Mouse (Mus musculus) urinary bladder, postnatal 14 days (tissue): ENCODE data around the gene Gpc6.

Experiments
- DNase-seq: peaks from one replicate; pipeline ENCODE4 v3.0.0; 2021; ENCODE audit warnings: low spot score

The Gpc6 gene

DNA sequence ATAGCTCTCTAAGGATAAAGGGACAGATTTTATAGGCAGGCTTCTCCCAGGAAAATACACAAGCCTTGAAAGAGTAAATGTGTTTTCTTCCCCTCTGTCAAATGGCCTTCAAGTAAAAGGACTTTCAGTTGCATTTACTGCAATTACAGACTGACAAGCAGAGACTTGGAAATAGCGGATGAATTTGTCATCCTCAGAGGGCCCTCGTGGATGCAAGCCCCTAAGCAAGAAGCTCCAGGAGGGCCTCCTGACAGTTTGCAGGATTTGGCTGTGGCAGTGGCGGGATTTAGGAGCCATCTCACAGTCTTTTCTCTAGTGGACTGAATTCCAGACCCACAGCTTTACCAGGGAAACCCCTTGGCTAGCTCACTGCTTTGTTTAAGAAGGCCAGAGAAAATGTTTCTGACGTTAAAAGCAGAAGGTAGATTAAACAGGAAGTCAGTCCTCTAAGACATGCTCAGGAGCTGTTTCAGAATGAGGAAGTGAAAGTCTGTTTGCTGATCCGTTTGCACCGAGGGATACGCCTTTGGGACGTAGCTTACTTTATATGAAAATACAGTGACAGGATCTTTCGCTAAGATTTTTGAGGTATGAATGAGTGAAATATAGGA, 700.1 kb downstream of the Gpc6 start:
- no peak for DNase-seq

DNA sequence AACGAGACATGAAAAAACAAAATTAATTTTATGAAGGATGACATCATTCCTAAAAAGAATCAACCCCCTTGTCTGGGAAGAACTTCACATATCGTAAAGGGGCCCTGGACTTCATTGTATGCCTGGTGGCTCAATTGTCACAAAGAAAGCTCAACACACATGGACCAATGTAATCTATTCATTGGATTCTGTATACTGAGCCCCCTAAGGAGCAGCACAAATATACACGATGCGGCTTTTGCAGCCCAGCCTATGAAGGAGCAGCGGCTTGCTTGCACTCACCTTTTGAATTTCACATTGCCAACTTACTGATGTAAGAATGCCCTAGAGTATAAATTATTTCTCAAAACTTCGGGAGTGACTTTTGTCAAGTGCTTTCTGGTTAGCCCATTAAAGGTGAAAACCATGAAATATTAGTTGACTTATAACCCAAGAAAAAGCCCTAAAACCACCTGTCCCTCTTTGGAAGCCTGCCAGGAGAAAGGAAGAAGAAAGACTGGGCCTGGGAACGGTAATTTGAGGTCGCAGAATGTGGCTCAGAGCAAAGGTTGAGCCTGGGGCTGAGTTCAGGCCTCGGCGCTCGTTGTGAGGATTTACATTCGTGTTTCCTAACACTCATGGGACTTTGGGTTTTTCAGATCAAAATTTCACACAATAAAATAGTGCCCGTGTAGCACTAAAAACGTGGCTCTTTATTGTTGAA, 709.3 kb downstream of the Gpc6 start:
- DNase-seq, result no peak

DNA sequence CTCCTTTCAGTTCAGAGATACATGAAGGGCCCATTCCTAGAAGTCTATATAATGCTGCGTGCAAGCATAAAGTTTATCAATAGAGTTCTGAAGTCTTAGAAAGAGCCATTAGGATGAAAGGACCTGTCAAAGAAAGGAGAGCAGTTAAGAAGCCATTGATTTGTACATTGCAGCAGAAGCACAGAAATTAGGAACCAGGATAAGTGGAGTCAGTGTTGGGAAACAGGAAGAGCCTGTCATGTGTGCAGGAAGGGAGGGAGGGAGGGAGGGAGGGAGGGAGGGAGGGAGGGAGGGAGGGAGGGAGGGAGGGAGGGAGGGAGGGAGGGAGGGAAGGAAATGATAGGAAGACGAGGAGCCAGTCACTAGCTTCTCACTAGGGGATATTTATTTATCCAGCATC, 716.7 kb downstream of the Gpc6 start:
- no peak for DNase-seq

DNA sequence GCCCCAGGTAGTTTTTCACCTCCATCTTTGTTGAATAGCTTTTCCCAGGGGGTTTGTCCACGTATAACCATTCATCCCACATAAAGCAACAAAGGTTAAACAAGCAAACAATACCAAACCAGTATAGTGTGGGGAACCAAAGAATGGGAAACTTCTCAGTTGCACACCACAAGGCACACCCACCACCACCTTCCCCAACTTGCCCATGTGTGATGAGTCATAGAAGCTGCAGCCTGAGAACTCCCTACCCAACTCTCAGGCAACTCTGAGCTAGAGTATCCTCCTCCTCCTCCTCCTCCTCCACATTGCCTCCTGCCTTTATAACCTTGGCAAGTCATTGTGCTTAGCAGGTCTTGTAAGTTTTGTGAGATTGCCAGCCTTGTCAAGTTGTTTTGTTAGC, 718.0 kb downstream of the Gpc6 start:
- no peak for DNase-seq

DNA sequence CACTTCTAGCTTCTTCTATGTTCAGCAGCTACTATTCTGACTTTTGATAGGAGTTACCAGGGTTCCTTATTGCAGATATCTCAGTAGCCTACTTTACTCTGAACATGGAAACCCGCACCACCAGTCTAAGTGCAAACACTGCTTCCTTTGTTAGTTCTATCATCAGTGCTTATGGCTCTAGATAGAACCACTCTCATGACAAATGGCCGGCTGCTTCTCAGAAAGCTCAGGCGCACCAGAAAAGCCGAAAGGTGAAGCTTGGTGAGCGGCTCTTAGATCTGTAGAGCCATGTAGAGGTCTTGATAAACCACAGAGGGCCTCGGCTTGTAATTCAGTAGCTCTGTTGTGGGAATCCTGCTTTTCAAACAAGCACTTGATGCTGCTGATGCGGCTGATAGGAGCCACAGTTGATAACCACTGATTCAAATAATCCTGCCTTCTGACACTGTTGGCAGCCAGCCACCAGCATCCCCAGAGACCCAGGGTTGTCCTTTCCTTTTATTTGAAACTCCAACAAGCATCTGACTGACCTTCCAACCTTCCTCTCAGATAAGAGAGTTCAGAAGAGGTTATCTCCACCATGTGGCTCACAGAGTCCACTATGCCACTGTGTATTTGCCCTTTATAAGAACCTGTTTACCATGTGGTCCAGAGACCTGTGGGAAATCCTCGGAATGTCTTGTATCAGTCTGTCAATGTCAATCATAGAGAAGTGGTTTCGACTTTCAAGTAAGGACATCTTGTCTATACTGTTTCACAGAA, 723.3 kb downstream of the Gpc6 start:
- peak; percentile 52 for DNase-seq

DNA sequence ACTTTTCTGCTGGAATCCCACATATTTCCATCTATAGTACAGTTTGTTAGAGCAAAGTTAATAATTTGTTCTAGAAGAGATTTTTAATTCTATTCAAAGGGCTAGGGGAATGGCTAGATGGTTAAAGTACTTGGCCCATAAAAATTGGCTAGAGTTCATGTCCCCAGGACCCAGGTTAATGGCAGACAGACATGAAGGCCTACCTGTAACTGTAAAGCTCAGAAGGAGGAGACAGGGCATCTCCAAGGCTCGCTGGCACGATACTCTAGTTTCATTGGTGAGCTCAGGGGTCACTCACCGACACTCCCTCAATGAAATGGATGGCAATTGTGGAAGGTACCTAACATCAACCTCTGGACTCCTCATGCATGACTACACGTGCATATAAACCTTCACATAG, 725.0 kb downstream of the Gpc6 start:
- DNase-seq, result no peak

DNA sequence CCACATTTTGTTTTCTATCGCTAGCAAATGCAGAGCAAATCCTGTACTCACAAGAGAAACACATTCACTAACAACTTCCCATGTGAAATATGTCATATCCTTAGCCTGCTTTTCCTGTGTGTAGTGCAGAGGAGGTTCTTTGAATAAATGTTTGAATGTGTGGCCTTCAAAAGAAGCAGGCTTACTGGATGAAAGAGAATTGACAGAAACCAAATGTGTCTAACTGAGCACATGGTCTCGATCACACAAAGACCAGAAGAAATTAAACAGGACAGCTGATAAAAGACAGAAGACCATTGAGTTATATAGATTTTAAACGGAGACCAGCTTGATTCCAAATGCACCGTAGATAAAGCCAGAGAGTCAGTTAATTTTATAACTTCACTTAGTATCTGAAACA, 726.2 kb downstream of the Gpc6 start:
- no peak for DNase-seq

DNA sequence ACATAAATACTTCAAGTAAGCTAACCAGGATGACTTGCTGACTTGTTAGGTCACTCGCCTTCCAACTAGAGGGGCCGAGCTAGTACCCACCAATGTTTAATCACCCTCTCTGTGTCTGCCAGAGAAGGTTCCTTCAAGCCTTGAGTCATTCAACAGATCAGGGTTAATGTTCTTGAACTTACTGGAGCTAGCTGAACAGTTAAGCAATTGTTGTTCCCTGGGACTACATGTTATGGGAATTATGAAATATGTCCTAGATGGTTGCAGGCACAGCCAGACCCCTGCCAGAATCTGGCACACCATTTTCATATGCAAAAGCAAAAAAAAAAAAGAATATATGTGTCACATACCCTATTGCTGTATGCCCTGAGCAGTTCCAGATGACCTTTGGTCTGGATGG, 726.8 kb downstream of the Gpc6 start:
- no peak for DNase-seq

DNA sequence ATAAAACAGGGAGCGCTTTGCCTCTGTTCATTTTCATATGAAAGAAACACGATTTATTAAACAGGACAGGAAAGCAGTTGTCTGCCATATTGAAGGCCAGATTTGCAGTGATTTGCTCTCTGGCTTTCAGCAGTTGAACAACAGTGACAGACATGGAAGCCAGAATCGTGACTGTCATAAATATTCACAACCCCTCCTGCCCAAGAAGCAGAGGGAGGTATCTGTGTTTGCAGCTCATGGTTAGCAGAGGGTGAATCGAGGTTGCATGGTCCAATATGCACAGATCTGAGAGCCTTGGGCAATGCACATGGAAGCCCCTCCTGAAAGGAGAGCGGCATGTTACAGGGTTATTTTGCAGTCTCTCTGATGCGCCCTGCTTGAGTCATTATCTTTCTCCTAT, 730.3 kb downstream of the Gpc6 start:
- no peak for DNase-seq

DNA sequence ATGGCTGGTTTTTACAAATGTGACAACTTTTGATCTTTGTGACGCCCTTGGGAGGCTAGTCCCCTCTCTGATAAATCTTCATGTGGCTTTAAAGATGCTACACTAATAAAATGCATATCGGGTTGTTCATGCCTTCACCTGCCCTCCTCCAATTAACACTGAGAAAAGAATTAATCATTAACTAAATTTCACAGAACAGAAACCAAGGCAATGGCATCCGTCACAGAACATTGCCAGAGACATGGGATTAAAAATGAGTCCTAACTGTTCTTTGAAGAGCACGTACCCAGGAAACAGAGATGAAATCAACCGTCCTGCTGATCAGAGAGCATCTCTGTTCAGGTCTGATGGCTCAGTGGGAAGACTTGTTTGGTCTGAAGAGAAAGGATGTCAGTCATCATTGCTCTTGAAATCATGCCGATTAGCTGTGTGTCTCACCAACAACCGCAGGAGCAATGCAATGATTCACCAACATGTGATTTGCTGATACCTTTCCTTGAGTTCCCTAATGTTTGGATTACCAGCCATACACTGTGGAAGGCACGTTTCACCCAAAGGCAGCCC, 734.2 kb downstream of the Gpc6 start:
- DNase-seq, result no peak

DNA sequence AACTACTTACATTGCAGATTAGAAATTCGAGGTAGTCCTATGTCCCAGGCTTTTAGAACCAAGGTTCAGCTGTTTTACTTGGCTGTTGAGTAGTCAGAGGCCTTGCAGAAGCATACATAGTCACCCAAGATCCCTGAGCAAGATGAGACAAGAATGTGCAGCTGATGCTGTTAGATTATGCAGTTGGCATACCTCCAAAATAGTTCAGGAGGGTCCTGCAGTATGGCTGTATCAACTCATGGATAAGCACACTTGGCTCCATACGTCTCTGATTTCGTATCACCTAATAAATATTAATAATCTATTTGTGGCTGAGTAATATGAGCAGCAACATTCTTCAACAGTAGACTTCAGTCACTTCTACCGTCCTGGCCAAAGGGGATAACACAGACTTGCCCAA, 737.1 kb downstream of the Gpc6 start:
- DNase-seq, result no peak

DNA sequence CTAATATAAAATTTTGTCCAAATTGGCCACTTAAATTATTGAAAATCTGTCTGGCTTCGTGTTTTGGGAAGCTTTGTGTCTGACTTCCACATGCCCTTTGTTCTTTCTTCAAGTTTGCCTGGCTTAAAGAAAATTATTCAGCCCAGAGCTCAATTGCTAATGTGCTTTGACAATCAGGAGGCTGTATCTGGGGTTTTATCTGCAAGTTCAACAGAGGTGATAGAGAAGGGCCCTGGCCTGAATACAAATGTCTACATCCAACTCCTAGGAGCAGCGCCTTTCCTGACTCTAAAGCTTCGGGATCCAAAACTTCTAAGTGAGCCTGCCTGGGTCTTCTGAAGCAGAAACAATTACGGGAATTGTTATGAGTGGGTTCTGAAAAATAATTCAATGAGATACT, 739.7 kb downstream of the Gpc6 start:
- DNase-seq, result no peak

DNA sequence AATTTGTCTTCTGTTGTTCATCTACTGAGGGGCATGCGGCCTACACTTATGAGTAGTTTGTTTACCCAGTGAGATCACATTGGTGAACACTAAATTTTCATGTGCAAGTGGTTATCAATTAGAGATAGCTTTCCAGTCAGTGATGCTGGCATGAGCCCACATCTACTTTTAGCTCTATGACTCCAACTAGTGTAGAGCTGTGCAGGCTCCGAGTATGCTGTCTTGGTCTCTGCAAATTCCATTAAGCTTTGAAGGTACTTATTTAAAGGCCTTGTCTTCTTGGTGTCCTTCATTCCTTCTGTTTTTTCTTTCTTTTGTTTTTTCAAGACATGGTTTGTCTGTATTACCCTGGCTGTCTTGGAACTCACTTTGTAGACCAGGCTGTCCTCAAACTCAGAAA, 741.0 kb downstream of the Gpc6 start:
- DNase-seq, result no peak

DNA sequence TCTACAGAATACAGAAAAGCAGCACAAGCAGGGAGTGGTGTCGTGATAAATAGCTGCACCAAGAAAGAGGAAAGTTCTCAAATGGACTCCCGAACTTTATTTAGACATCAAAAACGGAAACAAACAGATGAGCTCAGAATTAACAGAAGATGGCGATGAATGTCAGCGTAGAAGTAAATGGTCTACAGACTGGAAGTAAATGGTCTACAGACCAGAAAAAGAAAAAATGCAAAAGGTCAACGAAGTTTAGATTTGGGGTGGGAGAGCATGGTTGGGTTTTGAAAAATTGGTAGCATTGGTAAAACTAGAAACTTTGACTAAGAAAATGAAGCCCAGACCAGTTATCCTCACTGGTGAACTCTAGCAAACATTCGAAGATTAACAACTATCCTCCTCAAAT, 748.4 kb downstream of the Gpc6 start:
- no peak for DNase-seq

DNA sequence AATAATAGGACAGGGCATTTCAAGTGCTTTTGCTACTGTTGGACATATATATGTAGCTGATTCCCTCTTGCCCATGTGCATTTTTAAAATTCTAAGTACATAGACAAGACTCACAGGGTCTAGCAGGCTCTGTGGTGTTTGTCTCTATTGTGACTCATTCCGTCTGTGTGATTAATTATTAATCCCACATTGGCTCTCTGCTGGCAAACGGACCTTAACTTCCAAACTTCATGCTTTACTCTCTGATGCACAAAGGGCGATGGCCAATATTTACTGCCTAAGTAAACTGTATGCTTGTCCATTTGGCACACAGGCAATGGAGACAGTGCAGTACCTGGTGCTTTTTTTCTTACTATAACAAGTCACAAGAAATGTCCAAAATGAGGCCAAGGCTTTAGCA, 749.4 kb downstream of the Gpc6 start:
- DNase-seq, result no peak

DNA sequence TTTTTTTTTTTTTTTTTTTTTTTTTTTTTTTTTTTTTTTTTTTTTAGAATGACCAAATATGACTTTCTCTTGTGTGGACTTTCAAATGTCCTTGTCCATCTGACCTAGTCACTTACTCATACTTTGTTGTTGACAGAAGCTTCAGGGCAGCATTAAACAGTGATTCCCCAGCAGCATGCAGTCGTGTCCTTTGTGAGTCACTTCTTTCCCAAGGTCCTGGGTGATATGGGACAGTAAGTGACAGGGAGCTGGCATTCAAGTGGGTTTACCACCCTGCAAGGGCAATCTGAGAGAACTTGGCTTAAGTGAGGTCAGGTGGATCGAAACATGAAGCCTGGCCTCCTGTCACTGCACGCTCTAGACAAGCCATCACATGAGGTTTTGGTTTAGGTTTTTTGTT, 754.8 kb downstream of the Gpc6 start:
- no peak for DNase-seq

DNA sequence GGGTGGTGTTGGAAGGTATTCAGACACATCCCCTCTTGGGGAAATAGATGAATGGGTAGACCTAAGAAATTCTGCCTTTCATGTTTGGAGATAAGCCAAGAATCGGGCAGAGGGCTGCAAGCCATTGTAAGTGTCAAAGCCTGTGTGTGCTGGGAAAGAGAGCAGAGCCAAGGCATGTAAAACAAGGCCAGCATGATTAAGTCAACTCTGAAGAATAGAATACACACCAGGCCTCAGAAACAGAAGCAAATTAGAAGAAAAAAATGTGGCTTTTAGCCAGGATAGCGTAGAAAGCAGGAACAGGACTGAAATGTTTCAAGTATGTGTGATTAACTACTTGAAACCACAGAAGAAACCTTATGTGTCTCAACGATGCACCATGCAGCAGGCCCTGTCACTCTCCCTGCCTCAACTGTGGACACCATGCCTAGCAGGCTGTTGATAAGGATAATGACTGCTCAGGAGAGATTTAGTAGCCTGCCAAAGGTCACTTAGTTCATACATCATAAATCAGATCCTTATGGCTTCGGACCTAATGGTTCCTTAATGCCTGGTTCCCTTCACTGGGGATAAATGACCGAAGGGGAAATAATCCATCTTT, 756.3 kb downstream of the Gpc6 start:
- no peak for DNase-seq

DNA sequence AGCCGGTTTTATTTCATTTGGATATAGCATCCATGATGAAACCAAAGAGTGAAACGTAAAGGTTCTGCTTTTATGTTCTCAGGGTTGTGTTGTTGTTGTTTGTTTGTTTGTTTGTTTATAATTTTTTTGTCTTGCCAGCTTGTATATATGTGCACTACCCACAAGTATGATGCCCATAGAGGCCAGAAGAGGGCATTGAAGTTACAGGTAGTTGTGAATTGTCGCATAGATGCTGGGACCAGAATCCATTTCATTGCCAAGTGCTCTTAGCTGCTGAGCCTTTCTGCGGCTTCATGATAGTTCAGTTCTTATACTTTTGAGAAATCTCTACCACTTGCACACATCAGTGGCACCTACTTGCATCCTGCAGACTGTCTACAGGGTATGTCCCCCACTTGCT, 758.0 kb downstream of the Gpc6 start:
- DNase-seq, result no peak

DNA sequence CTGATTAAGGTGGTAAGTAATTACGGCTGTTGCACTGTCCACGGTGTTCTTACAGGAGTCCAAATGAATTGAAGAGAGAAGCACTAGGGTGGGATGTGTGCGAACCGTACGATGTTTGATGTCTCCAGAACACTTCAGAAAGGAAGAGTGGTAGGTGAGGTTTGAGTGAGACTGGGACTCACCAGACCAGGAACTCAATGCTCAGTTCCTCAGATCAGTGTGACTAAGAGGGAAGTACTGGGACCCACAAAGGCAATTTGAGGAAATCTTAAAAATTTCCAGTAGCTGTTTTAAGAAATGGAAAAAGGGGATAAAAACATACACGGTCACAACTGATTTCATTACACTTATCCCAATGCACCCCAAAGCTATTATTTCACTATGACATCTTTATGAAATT, 764.7 kb downstream of the Gpc6 start:
- no peak for DNase-seq

DNA sequence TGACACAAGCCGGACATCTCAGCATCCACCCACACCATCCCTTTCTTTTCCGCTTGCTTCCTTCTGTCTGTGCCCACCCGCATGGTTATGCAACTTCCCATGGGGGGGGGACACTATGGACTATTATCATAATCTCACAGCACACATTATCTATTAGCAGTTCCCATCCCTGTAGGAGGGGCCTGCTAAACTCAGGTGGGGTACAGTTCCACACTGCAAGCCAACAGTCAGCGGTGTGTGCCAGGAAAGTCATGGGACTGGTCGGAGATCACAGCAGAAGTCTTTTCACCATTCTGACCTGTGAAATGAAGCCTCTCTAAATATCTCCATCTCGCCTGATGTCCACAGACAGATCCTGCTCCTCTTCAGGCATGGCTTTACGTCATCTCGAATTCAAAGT, 770.5 kb downstream of the Gpc6 start:
- DNase-seq, result no peak

DNA sequence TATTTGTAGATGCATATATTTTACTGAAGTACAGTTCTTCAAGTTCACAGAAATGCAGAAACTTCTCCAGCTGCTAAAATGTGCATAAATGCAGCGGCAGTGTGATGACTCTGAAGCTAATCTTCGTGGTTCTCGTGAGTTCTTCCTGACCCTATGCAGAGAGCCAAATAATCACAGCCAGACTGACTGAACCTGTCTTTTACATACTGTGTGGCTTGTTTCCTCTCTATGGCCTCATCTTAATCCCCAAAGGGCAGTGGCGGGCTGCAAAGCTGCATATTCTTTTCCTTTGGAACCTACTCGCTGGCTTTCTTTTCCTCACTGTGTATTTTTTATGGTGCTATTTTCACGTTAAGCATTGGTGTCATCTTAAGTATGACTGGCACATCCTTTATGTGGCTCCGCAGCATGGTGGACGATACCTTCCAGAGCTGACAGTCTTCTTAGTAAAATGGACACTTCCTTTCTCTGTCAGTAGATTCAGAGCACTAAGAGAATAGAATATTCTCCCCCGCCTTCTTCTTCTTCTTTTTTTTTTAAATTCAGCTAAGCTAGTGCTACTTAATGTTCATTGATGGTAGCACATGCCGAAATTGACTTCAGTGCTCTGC, 775.7 kb downstream of the Gpc6 start:
- DNase-seq, result no peak

DNA sequence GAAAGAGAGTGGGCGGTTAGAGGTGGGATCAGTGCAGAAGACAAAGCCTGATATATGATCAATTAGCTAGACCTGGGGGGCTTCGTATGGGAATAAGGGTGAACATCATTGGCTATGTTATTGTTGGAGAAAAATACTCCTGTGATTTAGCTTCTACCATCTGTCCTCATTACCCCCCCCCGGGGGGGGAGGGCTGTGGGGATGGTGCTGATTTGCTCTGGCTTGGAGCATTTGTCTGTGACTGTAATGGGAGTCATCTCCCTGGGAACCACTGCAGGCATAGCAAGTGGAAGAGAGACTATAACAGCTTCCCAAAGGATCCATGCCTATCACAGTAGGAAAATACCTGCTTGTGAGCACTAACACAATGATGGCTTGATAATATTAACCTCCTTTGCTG, 783.7 kb downstream of the Gpc6 start:
- DNase-seq, result no peak
